Mouse (Mus musculus): ENCODE data around the gene Upf2. TPM values are rescaled to one million over a fixed set of nuclear protein-coding genes. Genes with fewer than 3 reads are reported as not detected.
"Not testable (repeated sequence)": the region's sequence is repeated elsewhere in the genome, so short reads cannot be mapped to it uniquely, and the experiment has no call there.

The Upf2 gene
- polyA plus RNA-seq, 1 experiment: not detected

DNA sequence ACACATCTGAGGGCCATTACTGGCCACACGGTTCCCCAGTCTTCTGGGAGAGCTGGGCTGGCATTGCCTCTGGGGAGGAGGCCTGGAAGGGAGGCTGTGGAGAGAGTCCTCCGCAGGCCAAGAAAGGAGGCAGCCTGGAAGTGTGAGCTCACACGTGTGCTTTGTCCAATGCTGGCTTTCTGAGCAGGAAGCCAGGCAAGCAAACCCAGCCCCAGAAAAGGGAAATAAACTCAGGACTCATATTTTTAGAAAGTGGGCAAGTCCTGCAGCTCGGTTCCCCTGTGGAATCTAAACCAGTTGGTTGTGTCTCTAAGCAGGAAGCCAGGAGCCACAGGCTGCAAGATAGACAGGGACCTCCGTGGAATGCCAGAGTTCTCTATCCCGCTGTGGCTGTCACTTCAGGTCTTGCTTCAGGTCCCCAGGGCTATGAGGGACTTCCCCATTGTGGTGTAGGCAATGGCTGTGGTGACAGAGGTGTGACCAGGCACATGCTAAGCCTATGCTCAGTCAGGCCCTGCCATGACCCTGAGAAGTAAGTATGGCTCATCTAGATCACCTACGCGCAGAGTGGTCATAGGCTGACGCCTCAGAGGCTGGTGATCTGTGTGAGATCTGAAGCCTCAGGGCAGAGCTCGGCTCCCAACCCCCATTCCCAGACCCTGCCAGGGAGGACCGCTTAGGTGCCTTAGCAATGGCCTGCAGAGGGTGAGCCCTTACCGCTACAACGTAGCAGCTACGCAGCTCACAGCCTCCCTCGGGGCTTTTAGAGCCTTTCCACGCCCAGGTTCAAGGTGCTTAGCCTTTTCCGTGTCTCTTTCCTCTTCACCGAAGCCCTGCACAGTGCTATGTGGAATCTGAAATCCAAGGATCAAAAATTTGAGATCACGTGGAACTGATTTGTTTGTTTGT, 134.6 kb downstream of the Upf2 start:
- H3K4me3 ChIP-seq (ENCODE audit: insufficient read depth, low read depth, low read length): no peak overlapping the region
- WGBS: 86% methylated on average over 19 of the region's 19 CpGs
- peaks cover 8% of the 10 kb centered on the region for H3K4me1 ChIP-seq (ENCODE audit: control insufficient read depth, insufficient read depth, low read length)
- no peak overlapping the region for H3K27ac ChIP-seq (ENCODE audit: insufficient read depth, low read depth, low read length)
- TF ChIP-seq POLR2A (IDR thresholded peaks at IDR 0.05; ENCODE audit: insufficient read depth, low read depth, low read length) (no peak), CTCF (IDR thresholded peaks at IDR 0.05; ENCODE audit: insufficient read depth, low read depth, low read length) (no peak)

GRCm38 (mm10) chr2:6087151-6087550, 135.9 kb downstream of the Upf2 start:
- H3K4me3 ChIP-seq (ENCODE audit: insufficient read depth, low read depth, low read length): no peak overlapping the region
- H3K27ac ChIP-seq (ENCODE audit: insufficient read depth, low read depth, low read length): no peak overlapping the region
- TF ChIP-seq CTCF (IDR thresholded peaks at IDR 0.05; ENCODE audit: insufficient read depth, low read depth, low read length) (no peak), POLR2A (IDR thresholded peaks at IDR 0.05; ENCODE audit: insufficient read depth, low read depth, low read length) (no peak)
- H3K4me1 ChIP-seq (ENCODE audit: control insufficient read depth, insufficient read depth, low read length): peaks cover 5% of the 10 kb centered on the region; the same call in 1 of the 2 replicates
- WGBS: 80% methylated on average over 5 of the region's 5 CpGs

GRCm38 (mm10) chr2:6089941-6090340, 138.7 kb downstream of the Upf2 start:
- WGBS: 91% methylated on average over 16 of the region's 16 CpGs
- not testable (repeated sequence) for H3K4me1 ChIP-seq (ENCODE audit: control insufficient read depth, insufficient read depth, low read length); H3K4me3 ChIP-seq (ENCODE audit: insufficient read depth, low read depth, low read length); H3K27ac ChIP-seq (ENCODE audit: insufficient read depth, low read depth, low read length)

DNA sequence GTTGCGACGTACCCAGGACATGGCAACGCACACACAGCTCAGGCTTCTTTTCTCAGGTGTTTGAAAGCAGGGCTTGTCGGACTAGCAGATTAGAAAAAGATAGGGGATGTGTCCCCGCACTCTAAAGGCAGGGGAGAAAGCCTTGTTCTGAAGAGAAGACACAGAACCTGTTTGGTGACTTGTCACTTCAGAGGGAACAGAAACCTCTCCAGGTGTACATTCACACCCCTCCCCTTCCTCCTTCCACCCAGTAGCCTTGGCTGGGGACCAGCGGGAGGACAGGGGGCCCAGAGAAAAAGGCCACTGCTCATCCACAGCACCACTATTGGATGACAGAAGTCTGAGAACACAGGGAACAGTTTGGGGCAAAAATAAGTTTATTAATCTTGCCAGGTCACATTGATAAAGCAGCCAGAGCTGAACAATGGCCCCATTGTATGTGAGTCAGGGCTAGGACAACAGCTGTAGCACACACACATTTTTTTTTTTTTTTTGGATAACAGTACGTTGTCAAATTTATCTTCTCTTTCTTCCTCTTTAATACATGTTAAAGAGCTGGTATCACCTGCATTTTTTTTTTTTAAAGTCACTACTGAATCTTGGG, 145.9 kb downstream of the Upf2 start:
- Histone ChIP-seq H3K4me1 (ENCODE audit: control insufficient read depth, insufficient read depth, low read length) (peaks cover 11% of the 10 kb centered on the region), H3K27ac (ENCODE audit: insufficient read depth, low read depth, low read length) (no peak overlapping the region), H3K4me3 (ENCODE audit: insufficient read depth, low read depth, low read length) (no peak overlapping the region)
- 80% methylated on average over 7 of the region's 7 CpGs for WGBS
- no peak for TF ChIP-seq CTCF (IDR thresholded peaks at IDR 0.05; ENCODE audit: insufficient read depth, low read depth, low read length)
- TF ChIP-seq POLR2A (IDR thresholded peaks at IDR 0.05; ENCODE audit: insufficient read depth, low read depth, low read length): no peak

GRCm38 (mm10) chr2:6098924-6099323, 147.7 kb downstream of the Upf2 start:
- Histone ChIP-seq H3K4me1 (ENCODE audit: control insufficient read depth, insufficient read depth, low read length) (peaks cover 11% of the 10 kb centered on the region), H3K4me3 (ENCODE audit: insufficient read depth, low read depth, low read length) (no peak overlapping the region), H3K27ac (ENCODE audit: insufficient read depth, low read depth, low read length) (no peak overlapping the region)
- WGBS: 64% methylated on average over 6 of the region's 6 CpGs
- no peak for TF ChIP-seq CTCF (IDR thresholded peaks at IDR 0.05; ENCODE audit: insufficient read depth, low read depth, low read length)
- no peak for TF ChIP-seq POLR2A (IDR thresholded peaks at IDR 0.05; ENCODE audit: insufficient read depth, low read depth, low read length)

GRCm38 (mm10) chr2:6099443-6099842, 148.2 kb downstream of the Upf2 start:
- H3K27ac ChIP-seq (ENCODE audit: insufficient read depth, low read depth, low read length): no peak overlapping the region
- peaks cover 11% of the 10 kb centered on the region for H3K4me1 ChIP-seq (ENCODE audit: control insufficient read depth, insufficient read depth, low read length)
- WGBS: 76% methylated on average over 9 of the region's 9 CpGs
- H3K4me3 ChIP-seq (ENCODE audit: insufficient read depth, low read depth, low read length): no peak overlapping the region
- TF ChIP-seq CTCF (IDR thresholded peaks at IDR 0.05; ENCODE audit: insufficient read depth, low read depth, low read length) (no peak), POLR2A (IDR thresholded peaks at IDR 0.05; ENCODE audit: insufficient read depth, low read depth, low read length) (no peak)

GRCm38 (mm10) chr2:6100027-6100749, 148.9 kb downstream of the Upf2 start:
- H3K4me3 ChIP-seq (ENCODE audit: insufficient read depth, low read depth, low read length): peak overlapping the region; percentile 36
- WGBS: 10% methylated on average over 51 of the region's 51 CpGs
- peaks cover 11% of the 10 kb centered on the region for H3K4me1 ChIP-seq (ENCODE audit: control insufficient read depth, insufficient read depth, low read length)
- TF ChIP-seq CTCF (IDR thresholded peaks at IDR 0.05; ENCODE audit: insufficient read depth, low read depth, low read length) (no peak), POLR2A (IDR thresholded peaks at IDR 0.05; ENCODE audit: insufficient read depth, low read depth, low read length) (no peak)
- no peak overlapping the region for H3K27ac ChIP-seq (ENCODE audit: insufficient read depth, low read depth, low read length)

DNA sequence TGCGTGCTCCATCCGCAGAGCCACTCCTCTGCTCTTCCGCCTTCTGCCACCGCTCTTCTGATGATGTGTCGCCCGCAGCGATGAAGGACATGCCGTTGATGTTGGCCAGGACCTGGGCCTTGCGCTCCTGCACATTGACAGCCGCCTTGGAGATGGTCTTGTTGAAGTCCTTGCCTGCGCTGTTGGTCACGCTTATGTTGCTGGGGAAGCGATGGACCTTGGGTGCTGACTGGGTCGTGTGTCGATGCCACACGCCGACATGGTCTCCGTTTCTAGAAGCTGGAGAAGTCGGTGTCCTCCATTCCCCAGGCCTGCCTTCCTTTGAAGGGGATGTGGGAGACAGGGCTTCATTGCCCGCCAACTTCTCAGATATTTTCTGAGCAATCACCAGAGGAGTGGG, 149.5 kb downstream of the Upf2 start:
- TF ChIP-seq CTCF (IDR thresholded peaks at IDR 0.05; ENCODE audit: insufficient read depth, low read depth, low read length): no peak
- no peak for TF ChIP-seq POLR2A (IDR thresholded peaks at IDR 0.05; ENCODE audit: insufficient read depth, low read depth, low read length)
- Histone ChIP-seq H3K27ac (ENCODE audit: insufficient read depth, low read depth, low read length) (no peak overlapping the region), H3K4me3 (ENCODE audit: insufficient read depth, low read depth, low read length) (peak overlapping the region; percentile 36), H3K4me1 (ENCODE audit: control insufficient read depth, insufficient read depth, low read length) (peaks cover 11% of the 10 kb centered on the region)
- 54% methylated on average over 20 of the region's 20 CpGs for WGBS

DNA sequence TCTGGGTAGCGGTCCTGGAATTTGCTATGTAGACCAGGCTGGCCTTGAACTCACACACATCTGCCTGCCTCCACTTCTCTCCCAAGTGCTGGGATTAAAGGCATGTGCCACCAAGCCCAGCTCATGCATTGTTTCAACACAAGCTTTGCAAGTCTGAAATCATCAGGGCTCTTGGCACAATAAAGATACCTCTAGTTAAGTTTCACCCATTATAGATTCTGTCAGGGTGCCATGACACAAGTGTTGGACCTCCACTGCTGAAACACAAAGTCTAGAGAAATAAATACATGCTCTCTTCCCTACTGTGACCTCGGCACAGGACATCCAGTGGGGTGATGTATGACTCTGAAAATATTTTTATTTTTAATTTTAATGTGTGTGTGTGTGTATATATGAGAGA, 154.2 kb downstream of the Upf2 start:
- Histone ChIP-seq H3K4me1 (ENCODE audit: control insufficient read depth, insufficient read depth, low read length) (peaks cover 4% of the 10 kb centered on the region; the same call in 1 of the 2 replicates), H3K27ac (ENCODE audit: insufficient read depth, low read depth, low read length) (no peak overlapping the region), H3K4me3 (ENCODE audit: insufficient read depth, low read depth, low read length) (no peak overlapping the region)
- 96% methylated on average over 2 of the region's 2 CpGs for whole genome bisulfite sequencing
- TF ChIP-seq CTCF (IDR thresholded peaks at IDR 0.05; ENCODE audit: insufficient read depth, low read depth, low read length) (no peak), POLR2A (IDR thresholded peaks at IDR 0.05; ENCODE audit: insufficient read depth, low read depth, low read length) (no peak)

Other genes starting within 250 kb of the Upf2 start
- 58.0 TPM in 1 of 2 replicates, not detected in the other for gene Camk1d, start 237.0 kb upstream of the Upf2 start, polyA plus RNA-seq (2012; ENCODE audit: insufficient read depth, insufficient read length, low replicate concordance, missing spikeins)
- gene Nudt5, start 106.5 kb upstream of the Upf2 start, polyA plus RNA-seq (2012; ENCODE audit: insufficient read depth, insufficient read length, low replicate concordance, missing spikeins): not detected in 2 replicates
- gene Cdc123, start 106.3 kb upstream of the Upf2 start, polyA plus RNA-seq (2012; ENCODE audit: insufficient read depth, insufficient read length, low replicate concordance, missing spikeins): not detected in 2 replicates
- not detected in 2 replicates for gene Gm13199, start 88.5 kb upstream of the Upf2 start, polyA plus RNA-seq (2012; ENCODE audit: insufficient read depth, insufficient read length, low replicate concordance, missing spikeins)
- not detected in 2 replicates for gene Sec61a2, start 56.0 kb upstream of the Upf2 start, polyA plus RNA-seq (2012; ENCODE audit: insufficient read depth, insufficient read length, low replicate concordance, missing spikeins)
- not detected in 2 replicates for gene Dhtkd1, start 8.7 kb upstream of the Upf2 start, polyA plus RNA-seq (2012; ENCODE audit: insufficient read depth, insufficient read length, low replicate concordance, missing spikeins)
- not detected in 2 replicates for gene Proser2, start 178.7 kb downstream of the Upf2 start, polyA plus RNA-seq (2012; ENCODE audit: insufficient read depth, insufficient read length, low replicate concordance, missing spikeins)

All from olfactory bulb, adult 2 months (tissue).